In the genomic region with DNA sequence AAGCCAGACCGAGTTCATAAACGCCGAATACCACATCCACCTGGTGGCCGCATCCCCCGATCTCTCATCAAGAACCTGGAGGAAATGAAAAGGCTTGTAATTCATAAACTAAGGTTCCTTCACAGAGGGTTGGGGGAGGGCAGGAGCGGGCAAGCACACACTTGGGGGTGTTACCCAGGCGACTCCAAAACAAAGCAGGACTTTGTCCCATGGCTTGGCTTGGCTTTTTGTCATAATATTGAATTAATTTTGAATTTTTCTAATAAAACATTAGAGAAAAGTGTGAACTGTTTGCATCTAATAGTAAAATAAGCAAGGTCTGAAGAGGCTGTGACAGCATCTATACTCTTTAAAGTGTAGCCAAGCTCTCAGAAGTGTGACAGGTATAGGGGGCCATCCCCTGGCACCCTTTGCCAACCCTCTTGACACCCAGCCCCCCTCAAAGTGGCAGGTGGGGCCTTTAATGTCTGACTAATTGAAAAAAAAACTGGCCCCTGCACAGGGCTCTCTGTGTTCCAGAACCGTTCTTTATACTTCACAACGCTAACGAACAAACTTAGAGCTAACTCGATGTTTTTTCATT, we compare ENCODE assay signal across 31 mouse cellular contexts.
DNase-seq lines count a peak whose midpoint lies in the region; ATAC-seq lines count a peak whose summit lies in the region.
"Had no signal": no experiment of that assay in that cellular context is flagged by ENCODE, and none has a peak within 500 bp of the region (broad histone marks: within the 10 kb centered on the region; RNA-seq: fewer than 3 reads in every experiment).

No protein-coding gene starts in this region.

- no peak overlapping the region for H3K4me2 ChIP-seq in limb, embryonic 11.5 days (ENCODE audit: low read depth, severe bottlenecking)
- H3K4me2 ChIP-seq in forebrain, embryonic 16.5 days (ENCODE audit: low read length), result no peak overlapping the region
- H3K4me2 ChIP-seq: embryonic facial prominence, embryonic 13.5 days; forebrain, embryonic 15.5 days; heart, embryonic 13.5 days; hindbrain, embryonic 14.5 days; neural tube, embryonic 12.5 days had no signal

- H3K27me3 ChIP-seq in heart, embryonic 10.5 days (ENCODE audit: insufficient read depth, poor library complexity, severe bottlenecking), result no peaks in the 10 kb centered on the region
- no peaks in the 10 kb centered on the region for H3K27me3 ChIP-seq in limb, embryonic 11.5 days (ENCODE audit: control insufficient read depth, insufficient read depth, low read length)
- no peaks in the 10 kb centered on the region for H3K27me3 ChIP-seq in forebrain, embryonic 16.5 days (replicated peaks; ENCODE audit: control insufficient read depth, insufficient read depth, low read length)
- H3K27me3 ChIP-seq: embryonic facial prominence, embryonic 13.5 days; forebrain, embryonic 15.5 days; heart, embryonic 13.5 days; neural tube, embryonic 12.5 days had no signal

- no peaks in the 10 kb centered on the region for H3K36me3 ChIP-seq in heart, embryonic 10.5 days
- H3K36me3 ChIP-seq in limb, embryonic 11.5 days (ENCODE audit: control insufficient read depth, insufficient read depth, low read length), result no peaks in the 10 kb centered on the region
- H3K36me3 ChIP-seq in forebrain, embryonic 16.5 days (ENCODE audit: control insufficient read depth, insufficient read depth), result no peaks in the 10 kb centered on the region
- H3K36me3 ChIP-seq: embryonic facial prominence, embryonic 13.5 days; forebrain, embryonic 10.5 days; forebrain, embryonic 15.5 days; heart, embryonic 13.5 days; midbrain, embryonic 10.5 days; neural tube, embryonic 12.5 days had no signal

- no peak overlapping the region for H3K27ac ChIP-seq in heart, embryonic 10.5 days
- H3K27ac ChIP-seq in limb, embryonic 11.5 days (replicated peaks; ENCODE audit: low read depth, low read length), result no peak overlapping the region
- H3K27ac ChIP-seq in forebrain, embryonic 16.5 days (ENCODE audit: low read length), result no peak overlapping the region
- H3K27ac ChIP-seq: embryonic facial prominence, embryonic 13.5 days; forebrain, embryonic 15.5 days; gastrocnemius, adult 2 months; heart, adult 2 months; heart, embryonic 13.5 days; hindbrain, embryonic 14.5 days; liver, embryonic 14.5 days; midbrain, embryonic 10.5 days; neural tube, embryonic 12.5 days had no signal

- H3K9ac ChIP-seq in limb, embryonic 11.5 days (ENCODE audit: low read length), result no peak overlapping the region
- H3K9ac ChIP-seq in forebrain, embryonic 16.5 days (replicated peaks; ENCODE audit: low read depth, low read length), result no peak overlapping the region
- H3K9ac ChIP-seq: embryonic facial prominence, embryonic 13.5 days; forebrain, embryonic 15.5 days; heart, embryonic 13.5 days; hindbrain, embryonic 14.5 days; liver, embryonic 14.5 days; neural tube, embryonic 12.5 days had no signal

- no peaks in the 10 kb centered on the region for H3K9me3 ChIP-seq in heart, embryonic 10.5 days
- no peaks in the 10 kb centered on the region for H3K9me3 ChIP-seq in limb, embryonic 11.5 days (ENCODE audit: control insufficient read depth, low read length)
- H3K9me3 ChIP-seq in forebrain, embryonic 16.5 days (ENCODE audit: control insufficient read depth, low read length), result no peaks in the 10 kb centered on the region
- H3K9me3 ChIP-seq: embryonic facial prominence, embryonic 13.5 days; forebrain, embryonic 10.5 days; forebrain, embryonic 15.5 days; heart, embryonic 13.5 days; midbrain, embryonic 10.5 days; neural tube, embryonic 12.5 days had no signal

- ATAC-seq in limb, embryonic 11.5 days (ENCODE audit: insufficient number of reproducible peaks, low FRiP score, low TSS enrichment, low read depth), result peak; percentile 86; the same call in 1 of the 2 replicates
- ATAC-seq in forebrain, embryonic 16.5 days, result no peak
- ATAC-seq: CD4-positive, CD25-positive, alpha-beta regulatory T cell, adult 4 months; forebrain, embryonic 15.5 days; intestine, postnatal 0 days had no signal

- WGBS in heart, embryonic 10.5 days, result 92% methylated on average over 11 of the region's 11 CpGs
- 48% methylated on average over 11 of the region's 11 CpGs for WGBS in limb, embryonic 11.5 days
- WGBS in forebrain, embryonic 16.5 days, result 76% methylated on average over 11 of the region's 11 CpGs

- no peak overlapping the region for H3K4me3 ChIP-seq in heart, embryonic 10.5 days
- H3K4me3 ChIP-seq in limb, embryonic 11.5 days (ENCODE audit: low read depth, low read length), result no peak overlapping the region
- no peak overlapping the region for H3K4me3 ChIP-seq in forebrain, embryonic 16.5 days (replicated peaks; ENCODE audit: low read length)
- H3K4me3 ChIP-seq: embryonic facial prominence, embryonic 13.5 days; forebrain, embryonic 10.5 days; forebrain, embryonic 15.5 days; gastrocnemius, adult 2 months; heart, adult 2 months; heart, embryonic 13.5 days; midbrain, embryonic 10.5 days; myocyte; neural tube, embryonic 12.5 days had no signal

- no peaks in the 10 kb centered on the region for H3K4me1 ChIP-seq in heart, embryonic 10.5 days
- H3K4me1 ChIP-seq in limb, embryonic 11.5 days (ENCODE audit: control insufficient read depth, insufficient read depth, low read length), result peaks cover 9% of the 10 kb centered on the region
- H3K4me1 ChIP-seq in forebrain, embryonic 16.5 days (replicated peaks; ENCODE audit: control insufficient read depth, insufficient read depth, low read length), result no peaks in the 10 kb centered on the region
- H3K4me1 ChIP-seq: forebrain, embryonic 15.5 days; heart, embryonic 13.5 days; neural tube, embryonic 12.5 days had no signal

- peak; percentile 67 for DNase-seq in heart, adult 11 months
- DNase-seq in heart, embryonic 10.5 days (ENCODE audit: low spot score), result no peak
- DNase-seq in lung, postnatal 10 days, result peak; percentile 1
- DNase-seq in lung, postnatal 4 days, result no peak
- DNase-seq in limb, embryonic 11.5 days (ENCODE audit: low spot score), result no peak
- DNase-seq in left cerebral cortex, adult 11 months (ENCODE audit: low spot score), result no peak
- DNase-seq: cerebellum, adult 2 months; cerebellum, postnatal 25 days; gastrocnemius, adult 2 months; gastrocnemius, postnatal 36 days; heart, adult 2 months; heart, postnatal 10 days; liver; lung, adult 2 months; lung, postnatal 14 days; right cerebral cortex, adult 18-20 months; spleen, adult 18-20 months; thymus, adult 2 months; thymus, postnatal 36 days had no signal

Comparison
In these comparisons a context has a peak if more than half of its experiments do, and no peak if none do; other contexts are left out.
1. DNase-seq: peak in heart, adult 11 months (single experiment) and lung, postnatal 10 days (single experiment); none in heart, embryonic 10.5 days (single experiment), lung, postnatal 4 days (0 of 2), limb, embryonic 11.5 days (single experiment) and left cerebral cortex, adult 11 months (single experiment).